Mouse (Mus musculus) CH12.LX (cell line): ENCODE measurements around the gene Krtap3-1. TPM values are rescaled to one million over a fixed set of nuclear protein-coding genes. Genes with fewer than 3 reads are reported as not detected.

Experiments
- polyA plus RNA-seq: library from polyadenylated mRNA; unstranded; fragments of >175 nt; gene quantifications from 2 replicates; pipeline ENCODE4 v1.2.1, GENCODE M21; 2012; ENCODE audit warnings: low read depth; ENCODE audit not compliant: insufficient read length
- total RNA-seq, 2 experiments: library from RNA; depleted of rRNA; stranded (reverse); fragments of 300-350 nt in 1 of 2; fragments of >200 nt in 1 of 2; gene quantifications; 2 replicates each; pipeline ENCODE4 v1.2.3; 2012 to 2014

Krtap3-1 gene
- total and polyA plus RNA-seq, 3 experiments: not detected

Other genes starting within 250 kb of the Krtap3-1 start
Only the 20 nearest of the 37 such genes appear.
- gene Krt23, start 73.5 kb downstream of the Krtap3-1 start, total RNA-seq (2012; rRNA removed): not detected in 2 replicates
- gene Krt23, start 73.5 kb downstream of the Krtap3-1 start, total RNA-seq (2014; rRNA removed): not detected in 2 replicates
- gene Krt23, start 73.5 kb downstream of the Krtap3-1 start, polyA plus RNA-seq: not detected in 2 replicates
- not detected in 2 replicates for gene Krt39, start 45.3 kb downstream of the Krtap3-1 start, total RNA-seq (2012; rRNA removed)
- gene Krt39, start 45.3 kb downstream of the Krtap3-1 start, total RNA-seq (2014; rRNA removed): not detected in 2 replicates
- gene Krt39, start 45.3 kb downstream of the Krtap3-1 start, polyA plus RNA-seq: not detected in 2 replicates
- not detected in 2 replicates for gene Krt40, start 23.5 kb downstream of the Krtap3-1 start, total RNA-seq (2012; rRNA removed)
- gene Krt40, start 23.5 kb downstream of the Krtap3-1 start, total RNA-seq (2014; rRNA removed): not detected in 2 replicates
- not detected in 2 replicates for gene Krt40, start 23.5 kb downstream of the Krtap3-1 start, polyA plus RNA-seq
- gene Krtap3-3, start 15.8 kb downstream of the Krtap3-1 start, total RNA-seq (2012; rRNA removed): not detected in 2 replicates
- gene Krtap3-3, start 15.8 kb downstream of the Krtap3-1 start, total RNA-seq (2014; rRNA removed): not detected in 2 replicates
- gene Krtap3-3, start 15.8 kb downstream of the Krtap3-1 start, polyA plus RNA-seq: not detected in 2 replicates
- not detected in 2 replicates for gene Krtap3-2, start 9.8 kb downstream of the Krtap3-1 start, total RNA-seq (2012; rRNA removed)
- gene Krtap3-2, start 9.8 kb downstream of the Krtap3-1 start, total RNA-seq (2014; rRNA removed): not detected in 2 replicates
- gene Krtap3-2, start 9.8 kb downstream of the Krtap3-1 start, polyA plus RNA-seq: not detected in 2 replicates
- gene Gm11939, start 7.2 kb downstream of the Krtap3-1 start, total RNA-seq (2012; rRNA removed): not detected in 2 replicates
- gene Gm11939, start 7.2 kb downstream of the Krtap3-1 start, total RNA-seq (2014; rRNA removed): not detected in 2 replicates
- gene Gm11939, start 7.2 kb downstream of the Krtap3-1 start, polyA plus RNA-seq: not detected in 2 replicates
- not detected in 2 replicates for gene Krtap1-5, start 14.4 kb upstream of the Krtap3-1 start, total RNA-seq (2012; rRNA removed)
- not detected in 2 replicates for gene Krtap1-5, start 14.4 kb upstream of the Krtap3-1 start, total RNA-seq (2014; rRNA removed)
- not detected in 2 replicates for gene Krtap1-5, start 14.4 kb upstream of the Krtap3-1 start, polyA plus RNA-seq
- gene Krtap1-4, start 17.0 kb upstream of the Krtap3-1 start, total RNA-seq (2012; rRNA removed): not detected in 2 replicates
- not detected in 2 replicates for gene Krtap1-4, start 17.0 kb upstream of the Krtap3-1 start, total RNA-seq (2014; rRNA removed)
- not detected in 2 replicates for gene Krtap1-4, start 17.0 kb upstream of the Krtap3-1 start, polyA plus RNA-seq
- gene Krtap1-3, start 24.7 kb upstream of the Krtap3-1 start, total RNA-seq (2012; rRNA removed): not detected in 2 replicates
- gene Krtap1-3, start 24.7 kb upstream of the Krtap3-1 start, total RNA-seq (2014; rRNA removed): not detected in 2 replicates
- not detected in 2 replicates for gene Krtap1-3, start 24.7 kb upstream of the Krtap3-1 start, polyA plus RNA-seq
- gene Krtap9-3, start 31.5 kb upstream of the Krtap3-1 start, total RNA-seq (2012; rRNA removed): not detected in 2 replicates
- gene Krtap9-3, start 31.5 kb upstream of the Krtap3-1 start, total RNA-seq (2014; rRNA removed): not detected in 2 replicates
- gene Krtap9-3, start 31.5 kb upstream of the Krtap3-1 start, polyA plus RNA-seq: not detected in 2 replicates
- gene Gm11938, start 36.7 kb upstream of the Krtap3-1 start, total RNA-seq (2012; rRNA removed): not detected in 2 replicates
- not detected in 2 replicates for gene Gm11938, start 36.7 kb upstream of the Krtap3-1 start, total RNA-seq (2014; rRNA removed)
- gene Gm11938, start 36.7 kb upstream of the Krtap3-1 start, polyA plus RNA-seq: not detected in 2 replicates
- gene Gm11937, start 43.6 kb upstream of the Krtap3-1 start, total RNA-seq (2012; rRNA removed): not detected in 2 replicates
- gene Gm11937, start 43.6 kb upstream of the Krtap3-1 start, total RNA-seq (2014; rRNA removed): not detected in 2 replicates
- gene Gm11937, start 43.6 kb upstream of the Krtap3-1 start, polyA plus RNA-seq: not detected in 2 replicates
- gene Krtap2-4, start 48.2 kb upstream of the Krtap3-1 start, total RNA-seq (2012; rRNA removed): not detected in 2 replicates
- not detected in 2 replicates for gene Krtap2-4, start 48.2 kb upstream of the Krtap3-1 start, total RNA-seq (2014; rRNA removed)
- not detected in 2 replicates for gene Krtap2-4, start 48.2 kb upstream of the Krtap3-1 start, polyA plus RNA-seq
- not detected in 2 replicates for gene Gm11562, start 53.8 kb upstream of the Krtap3-1 start, total RNA-seq (2012; rRNA removed)
- not detected in 2 replicates for gene Gm11562, start 53.8 kb upstream of the Krtap3-1 start, total RNA-seq (2014; rRNA removed)
- not detected in 2 replicates for gene Gm11562, start 53.8 kb upstream of the Krtap3-1 start, polyA plus RNA-seq
- not detected in 2 replicates for gene Krtap4-1, start 61.6 kb upstream of the Krtap3-1 start, total RNA-seq (2012; rRNA removed)
- gene Krtap4-1, start 61.6 kb upstream of the Krtap3-1 start, total RNA-seq (2014; rRNA removed): not detected in 2 replicates
- gene Krtap4-1, start 61.6 kb upstream of the Krtap3-1 start, polyA plus RNA-seq: not detected in 2 replicates
- not detected in 2 replicates for gene Krtap4-2, start 68.5 kb upstream of the Krtap3-1 start, total RNA-seq (2012; rRNA removed)
- not detected in 2 replicates for gene Krtap4-2, start 68.5 kb upstream of the Krtap3-1 start, total RNA-seq (2014; rRNA removed)
- gene Krtap4-2, start 68.5 kb upstream of the Krtap3-1 start, polyA plus RNA-seq: not detected in 2 replicates
- not detected in 2 replicates for gene Krtap4-7, start 77.5 kb upstream of the Krtap3-1 start, total RNA-seq (2012; rRNA removed)
- not detected in 2 replicates for gene Krtap4-7, start 77.5 kb upstream of the Krtap3-1 start, total RNA-seq (2014; rRNA removed)
- gene Krtap4-7, start 77.5 kb upstream of the Krtap3-1 start, polyA plus RNA-seq: not detected in 2 replicates
- gene Gm11555, start 83.6 kb upstream of the Krtap3-1 start, total RNA-seq (2012; rRNA removed): not detected in 2 replicates
- gene Gm11555, start 83.6 kb upstream of the Krtap3-1 start, total RNA-seq (2014; rRNA removed): not detected in 2 replicates
- gene Gm11555, start 83.6 kb upstream of the Krtap3-1 start, polyA plus RNA-seq: not detected in 2 replicates
- gene Gm11563, start 92.3 kb upstream of the Krtap3-1 start, total RNA-seq (2012; rRNA removed): not detected in 2 replicates
- not detected in 2 replicates for gene Gm11563, start 92.3 kb upstream of the Krtap3-1 start, total RNA-seq (2014; rRNA removed)
- not detected in 2 replicates for gene Gm11563, start 92.3 kb upstream of the Krtap3-1 start, polyA plus RNA-seq
- gene Krtap4-6, start 99.3 kb upstream of the Krtap3-1 start, total RNA-seq (2012; rRNA removed): not detected in 2 replicates
- gene Krtap4-6, start 99.3 kb upstream of the Krtap3-1 start, total RNA-seq (2014; rRNA removed): not detected in 2 replicates
- not detected in 2 replicates for gene Krtap4-6, start 99.3 kb upstream of the Krtap3-1 start, polyA plus RNA-seq